Comparison of ENCODE assay signal across 8 mouse cellular contexts in the genomic region with DNA sequence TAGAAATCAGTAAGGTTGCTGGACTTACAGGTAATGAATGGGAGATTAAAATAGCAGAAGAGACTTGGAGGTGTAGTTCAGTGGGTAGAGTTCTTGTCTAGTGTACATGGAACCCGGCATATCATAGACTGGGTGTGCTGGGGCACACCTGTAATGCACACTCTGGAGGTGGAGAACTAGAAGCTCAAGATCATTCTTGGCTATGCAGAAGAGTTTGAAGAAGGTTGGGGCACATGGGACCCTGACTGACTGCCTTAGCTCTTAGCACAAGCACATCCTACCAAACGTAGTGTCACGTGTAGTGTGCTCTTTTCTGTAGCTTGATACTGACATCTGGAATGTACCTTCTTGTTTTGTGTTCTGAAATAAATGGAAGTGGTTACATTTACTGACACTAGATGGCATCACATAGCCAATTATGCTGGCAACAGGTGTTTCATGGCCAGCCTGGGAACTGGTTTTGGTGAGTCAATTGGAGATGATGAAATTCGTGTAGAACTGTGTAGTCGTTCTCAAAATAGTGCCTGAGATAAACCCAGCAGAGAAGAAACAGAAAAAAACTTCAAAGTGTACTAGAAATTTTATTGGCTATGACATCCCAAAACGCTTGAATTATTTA. TPM values are rescaled to one million over a fixed set of nuclear protein-coding genes. Genes with fewer than 3 reads are reported as not detected.
DNase-seq lines count a peak whose midpoint lies in the region; ATAC-seq and TF ChIP-seq lines count a peak whose summit lies in the region.

No protein-coding gene starts in this region.

- H3K4me1 ChIP-seq in cerebellum, adult 2 months (ENCODE audit: control insufficient read depth, insufficient read depth, low read length) = no peaks in the 10 kb centered on the region
- no peaks in the 10 kb centered on the region for H3K4me1 ChIP-seq in limb, embryonic 11.5 days (ENCODE audit: control insufficient read depth, insufficient read depth, low read length)
- H3K4me1 ChIP-seq in limb, embryonic 10.5 days = peaks cover 4% of the 10 kb centered on the region; the same call in 1 of the 2 replicates
- H3K4me1 ChIP-seq in intestine, embryonic 15.5 days (replicated peaks) = no peaks in the 10 kb centered on the region; the same call in 1 of the 2 replicates

- H3K27me3 ChIP-seq in cerebellum, adult 2 months (ENCODE audit: control insufficient read depth, insufficient read depth, low read length) = no peaks in the 10 kb centered on the region
- H3K27me3 ChIP-seq in limb, embryonic 11.5 days (ENCODE audit: control insufficient read depth, insufficient read depth, low read length) = no peaks in the 10 kb centered on the region
- H3K27me3 ChIP-seq in limb, embryonic 10.5 days (ENCODE audit: low read depth, poor library complexity, severe bottlenecking) = no peaks in the 10 kb centered on the region
- H3K27me3 ChIP-seq in intestine, embryonic 15.5 days (replicated peaks) = no peaks in the 10 kb centered on the region

- ATAC-seq in limb, embryonic 11.5 days (ENCODE audit: insufficient number of reproducible peaks, low FRiP score, low TSS enrichment, low read depth) = no peak
- ATAC-seq in intestine, embryonic 15.5 days = peak; percentile 78

- peak; percentile 34; the same call in 1 of the 2 replicates for TF ChIP-seq CTCF in cerebellum, adult 2 months (IDR thresholded peaks at IDR 0.05; ENCODE audit: borderline replicate concordance, insufficient read depth, low read depth, low read length)

- peak; percentile 32 to 49 for DNase-seq in cerebellum, adult 2 months
- DNase-seq in cerebellum, adult 11-12 months = no peak
- peak; percentile 37 for DNase-seq in limb, embryonic 11.5 days (ENCODE audit: low spot score)
- no peak for DNase-seq in limb, embryonic 10.5 days (ENCODE audit: low spot score)
- peak; percentile 86 for DNase-seq in adipocyte (ENCODE audit: low spot score)
- peak; percentile 33 for DNase-seq in skeletal muscle tissue, adult 2 months (ENCODE audit: low read depth, low spot score)
- DNase-seq in spleen, adult 18-20 months = no peak

- 38% methylated on average over 6 of the region's 6 CpGs for WGBS in cerebellum, adult 2 months
- WGBS in limb, embryonic 11.5 days = 55% methylated on average over 6 of the region's 6 CpGs
- WGBS in limb, embryonic 10.5 days = 61% methylated on average over 6 of the region's 6 CpGs
- WGBS in intestine, embryonic 15.5 days = 33% methylated on average over 6 of the region's 6 CpGs

- no peak overlapping the region for H3K9ac ChIP-seq in limb, embryonic 11.5 days (ENCODE audit: low read length)
- no peak overlapping the region for H3K9ac ChIP-seq in intestine, embryonic 15.5 days

- no peak overlapping the region for H3K4me2 ChIP-seq in limb, embryonic 11.5 days (ENCODE audit: low read depth, severe bottlenecking)
- no peak overlapping the region for H3K4me2 ChIP-seq in intestine, embryonic 15.5 days (replicated peaks)

- no peaks in the 10 kb centered on the region for H3K36me3 ChIP-seq in limb, embryonic 11.5 days (ENCODE audit: control insufficient read depth, insufficient read depth, low read length)
- no peaks in the 10 kb centered on the region for H3K36me3 ChIP-seq in limb, embryonic 10.5 days
- H3K36me3 ChIP-seq in intestine, embryonic 15.5 days = no peaks in the 10 kb centered on the region

- H3K27ac ChIP-seq in cerebellum, adult 2 months (ENCODE audit: insufficient read depth, low read length) = no peak overlapping the region
- H3K27ac ChIP-seq in limb, embryonic 11.5 days (replicated peaks; ENCODE audit: low read depth, low read length) = no peak overlapping the region
- H3K27ac ChIP-seq in limb, embryonic 10.5 days = no peak overlapping the region
- no peak overlapping the region for H3K27ac ChIP-seq in intestine, embryonic 15.5 days

- H3K4me3 ChIP-seq in cerebellum, adult 2 months (replicated peaks; ENCODE audit: insufficient read depth, low read depth, low read length) = no peak overlapping the region
- no peak overlapping the region for H3K4me3 ChIP-seq in limb, embryonic 11.5 days (ENCODE audit: low read depth, low read length)
- no peak overlapping the region for H3K4me3 ChIP-seq in limb, embryonic 10.5 days
- H3K4me3 ChIP-seq in intestine, embryonic 15.5 days (replicated peaks) = no peak overlapping the region

- TF ChIP-seq POLR2A in cerebellum, adult 2 months (IDR thresholded peaks at IDR 0.05; ENCODE audit: borderline replicate concordance, insufficient read depth, low read length) = no peak

- no peaks in the 10 kb centered on the region for H3K9me3 ChIP-seq in limb, embryonic 11.5 days (ENCODE audit: control insufficient read depth, low read length)
- H3K9me3 ChIP-seq in limb, embryonic 10.5 days (replicated peaks) = no peaks in the 10 kb centered on the region
- no peaks in the 10 kb centered on the region for H3K9me3 ChIP-seq in intestine, embryonic 15.5 days

RNA-seq across cellular contexts. Expression of a gene that starts 22.4 kb away (rescaled TPM):
- polyA plus RNA-seq in cerebellum, adult 2 months (2012; rRNA removed) = 6.5 and 6.6 TPM in 2 replicates
- 5.3 TPM in 2 replicates for polyA plus RNA-seq in limb, embryonic 11.5 days (2014; fragmentation: Nextera tagmentation; extraction: Ambion mirVana)
- 4.2 and 4.3 TPM in 2 replicates for polyA plus RNA-seq in limb, embryonic 10.5 days (2016; fragmentation: Nextera tagmentation; extraction: Ambion mirVana)
- polyA plus RNA-seq in intestine, embryonic 15.5 days (2015; fragmentation: Nextera tagmentation; extraction: Ambion mirVana) = 47.4 and 49.6 TPM in 2 replicates

RNA-seq across cellular contexts. Expression of a gene that starts 33.0 kb away (rescaled TPM):
- not detected in 2 replicates for polyA plus RNA-seq in cerebellum, adult 2 months (2012; rRNA removed)
- 0.29 TPM in 1 of 2 replicates, not detected in the other for polyA plus RNA-seq in limb, embryonic 11.5 days (2014; fragmentation: Nextera tagmentation; extraction: Ambion mirVana)
- not detected in 2 replicates for polyA plus RNA-seq in limb, embryonic 10.5 days (2016; fragmentation: Nextera tagmentation; extraction: Ambion mirVana)
- 2,291 and 2,664 TPM in 2 replicates for polyA plus RNA-seq in intestine, embryonic 15.5 days (2015; fragmentation: Nextera tagmentation; extraction: Ambion mirVana)

Comparison
In these comparisons a context has a peak if more than half of its experiments do, and no peak if none do; other contexts are left out.
1. DNase-seq: peak in cerebellum, adult 2 months (2 of 2), limb, embryonic 11.5 days (single experiment), adipocyte (single experiment) and skeletal muscle tissue, adult 2 months (single experiment); none in cerebellum, adult 11-12 months (single experiment), limb, embryonic 10.5 days (single experiment) and spleen, adult 18-20 months (0 of 2).
2. RNA of a gene that starts 33.0 kb away (polyA plus RNA-seq): 2,291 to 2,664 TPM in intestine, embryonic 15.5 days; 0.29 TPM in limb, embryonic 11.5 days, not detected in cerebellum, adult 2 months and not detected in limb, embryonic 10.5 days; every median in the first group is over 1,000 times any median in the second.